Mouse (Mus musculus) erythroblast, embryonic 14.5 days (primary cell): ENCODE measurements at regions not wholly inside any gene's neighbourhood (a gene's known extent, or its start where the extent isn't known, plus 50 kb on each side); places are given as distances from the start of the nearest gene placed in this dataset.

Source experiments
- H3K27me3 ChIP-seq: 2 replicates; pipeline ENCODE4 v1.6.1; 2012; ENCODE audit warnings: inconsistent platforms; ENCODE audit not compliant: control insufficient read depth
- H3K36me3 ChIP-seq: 2 replicates; pipeline ENCODE4 v1.6.1; 2012; ENCODE audit warnings: mild to moderate bottlenecking, inconsistent platforms; ENCODE audit not compliant: control insufficient read depth
- H3K4me1 ChIP-seq: 2 replicates; pipeline ENCODE4 v1.6.1; 2012; ENCODE audit warnings: inconsistent platforms; ENCODE audit not compliant: control insufficient read depth
- H3K4me3 ChIP-seq: replicated peaks from 2 replicates; pipeline ENCODE3; 2012; ENCODE audit warnings: moderate library complexity, mild to moderate bottlenecking, inconsistent platforms
- H3K9me3 ChIP-seq: 2 replicates; pipeline ENCODE4 v1.6.1; 2012; ENCODE audit warnings: low read length, inconsistent platforms, mixed read lengths; ENCODE audit not compliant: control insufficient read depth
- GATA1 ChIP-seq: IDR thresholded peaks from 2 replicates; pipeline ENCODE4 v1.6.1; 2012; ENCODE audit warnings: low read length, inconsistent platforms, mixed read lengths
- TAL1 ChIP-seq: IDR thresholded peaks from 3 replicates; pipeline ENCODE4 v1.6.1; 2012; ENCODE audit warnings: low read length, inconsistent platforms, mixed read lengths

DNA sequence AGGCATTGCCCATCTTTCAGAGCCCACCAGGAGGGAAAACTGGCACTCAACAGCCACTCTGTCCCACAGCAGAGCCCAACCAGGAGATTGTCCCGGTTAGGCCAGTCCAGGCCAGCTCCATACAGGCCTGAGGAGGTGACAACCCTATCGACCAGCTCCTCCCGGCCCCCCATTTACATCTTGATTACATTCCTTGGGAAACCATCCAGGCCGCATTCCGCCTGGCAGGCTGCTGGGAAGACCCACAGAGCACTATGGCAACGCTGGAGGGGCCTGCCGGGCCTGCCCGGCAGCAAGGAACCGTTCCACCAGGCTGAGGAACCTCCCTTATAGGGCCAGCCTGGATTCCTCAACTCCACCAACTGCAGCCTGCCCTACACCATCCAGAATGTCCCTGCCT, 149.7 kb downstream of the Efnb1 start:
- Histone ChIP-seq H3K4me3 (no peak overlapping the region), H3K9me3 (no peaks in the 10 kb centered on the region), H3K27me3 (peaks cover 11% of the 10 kb centered on the region), H3K4me1 (no peaks in the 10 kb centered on the region), H3K36me3 (no peaks in the 10 kb centered on the region)
- TF ChIP-seq TAL1 (no peak), GATA1 (no peak)

GRCm38 (mm10) chrX:99280991-99281390, 145.1 kb downstream of the Efnb1 start:
- Histone ChIP-seq H3K9me3 (no peaks in the 10 kb centered on the region), H3K4me3 (no peak overlapping the region), H3K36me3 (no peaks in the 10 kb centered on the region), H3K4me1 (no peaks in the 10 kb centered on the region), H3K27me3 (peaks cover 16% of the 10 kb centered on the region)
- TF ChIP-seq GATA1 (no peak), TAL1 (no peak)

GRCm38 (mm10) chrX:99280543-99280942, 144.6 kb downstream of the Efnb1 start:
- Histone ChIP-seq H3K4me3 (no peak overlapping the region), H3K27me3 (peaks cover 12% of the 10 kb centered on the region), H3K36me3 (no peaks in the 10 kb centered on the region), H3K4me1 (no peaks in the 10 kb centered on the region), H3K9me3 (no peaks in the 10 kb centered on the region)
- TF ChIP-seq TAL1 (no peak), GATA1 (no peak)

- H3K4me3 ChIP-seq: no peak overlapping the region
- H3K9me3 ChIP-seq: no peaks in the 10 kb centered on the region
- peaks cover 8% of the 10 kb centered on the region for H3K27me3 ChIP-seq
- H3K36me3 ChIP-seq: no peaks in the 10 kb centered on the region
- TF ChIP-seq TAL1 (no peak), GATA1 (no peak)
- no peaks in the 10 kb centered on the region for H3K4me1 ChIP-seq
Measured at GRCm38 (mm10) chrX:99275536-99275935, 139.6 kb downstream of the Efnb1 start.

GRCm38 (mm10) chrX:99271908-99272307, 136.0 kb downstream of the Efnb1 start:
- peaks cover 3% of the 10 kb centered on the region for H3K27me3 ChIP-seq
- TF ChIP-seq TAL1 (no peak), GATA1 (no peak)
- H3K4me1 ChIP-seq: no peaks in the 10 kb centered on the region
- H3K9me3 ChIP-seq: no peaks in the 10 kb centered on the region; the same call in 1 of the 2 replicates
- H3K36me3 ChIP-seq: no peaks in the 10 kb centered on the region
- H3K4me3 ChIP-seq: no peak overlapping the region

DNA sequence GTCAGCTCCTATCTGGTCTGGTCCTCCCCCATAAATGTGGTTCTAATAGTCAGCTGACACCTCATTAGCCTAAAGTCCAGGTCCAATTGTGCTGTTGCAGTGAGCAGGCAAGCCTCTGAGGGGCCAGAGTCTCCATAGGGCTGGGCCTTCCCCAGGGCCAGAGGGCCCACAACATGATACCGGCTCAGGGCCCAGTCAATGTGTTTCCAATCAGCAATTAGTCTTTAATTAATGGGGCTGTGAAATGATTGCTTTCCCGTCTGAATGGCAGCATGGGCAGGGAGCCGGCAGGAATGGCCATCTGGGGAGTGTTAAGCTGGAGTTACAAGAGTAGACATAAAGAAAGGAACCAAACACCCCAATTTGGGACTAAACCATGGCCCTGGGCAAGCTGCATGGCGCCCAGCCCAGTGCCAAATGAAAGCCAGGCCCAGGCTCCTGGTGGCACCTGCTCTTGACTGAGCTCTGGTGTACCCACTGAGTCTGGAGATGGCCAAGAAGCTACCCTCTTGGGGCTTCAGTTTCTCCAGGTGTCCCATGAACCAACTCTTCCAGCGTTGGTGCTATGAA, 113.2 kb downstream of the Efnb1 start:
- Histone ChIP-seq H3K36me3 (no peaks in the 10 kb centered on the region), H3K4me1 (no peaks in the 10 kb centered on the region), H3K9me3 (no peaks in the 10 kb centered on the region), H3K27me3 (peaks cover 10% of the 10 kb centered on the region), H3K4me3 (no peak overlapping the region)
- TF ChIP-seq GATA1: no peak

DNA sequence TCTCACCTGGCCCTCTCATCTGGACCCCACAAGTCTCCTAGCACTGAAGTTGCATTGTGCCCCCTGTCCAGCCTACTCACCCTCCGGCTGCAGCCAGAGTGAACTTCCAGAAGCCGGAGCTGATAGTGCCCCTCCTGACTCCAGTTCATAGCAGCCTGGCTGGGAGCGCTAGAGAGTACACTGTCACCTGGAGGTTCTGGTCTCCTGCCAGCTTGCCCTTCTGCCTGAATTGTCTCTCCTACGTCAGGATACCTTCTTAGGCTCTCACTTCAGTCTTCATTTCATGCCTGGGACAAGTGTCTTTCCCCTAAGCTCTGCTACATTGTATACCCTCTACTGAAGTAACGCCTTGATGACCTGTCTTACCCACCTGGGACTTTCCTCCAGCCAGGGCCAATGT, 112.3 kb downstream of the Efnb1 start:
- H3K4me1 ChIP-seq: no peaks in the 10 kb centered on the region
- H3K4me3 ChIP-seq: no peak overlapping the region
- H3K9me3 ChIP-seq: no peaks in the 10 kb centered on the region
- peaks cover 14% of the 10 kb centered on the region for H3K27me3 ChIP-seq
- no peak for TF ChIP-seq TAL1
- no peak for TF ChIP-seq GATA1
- H3K36me3 ChIP-seq: no peaks in the 10 kb centered on the region

DNA sequence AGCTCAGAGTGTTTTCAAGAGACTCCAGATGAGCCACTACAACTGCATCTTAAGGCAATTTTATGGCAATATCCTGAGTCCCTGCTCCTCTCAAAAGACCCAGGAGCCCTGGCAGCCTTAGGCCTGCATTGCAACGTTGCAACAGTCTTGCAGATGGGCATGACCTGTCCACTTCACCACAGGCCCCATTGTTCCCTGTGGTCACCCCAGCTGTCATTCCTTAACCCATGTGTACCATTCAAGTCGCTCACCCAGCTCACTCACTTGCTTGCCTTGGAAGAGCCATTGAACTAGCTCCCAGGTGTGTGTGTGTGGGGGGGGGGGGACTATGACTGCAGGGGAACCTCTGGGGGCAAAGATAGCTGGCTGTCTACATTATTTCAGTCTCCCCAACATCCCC, 110.8 kb downstream of the Efnb1 start:
- H3K36me3 ChIP-seq: no peaks in the 10 kb centered on the region
- TF ChIP-seq TAL1: no peak
- TF ChIP-seq GATA1: no peak
- no peak overlapping the region for H3K4me3 ChIP-seq
- H3K27me3 ChIP-seq: peaks cover 15% of the 10 kb centered on the region
- H3K4me1 ChIP-seq: no peaks in the 10 kb centered on the region
- no peaks in the 10 kb centered on the region for H3K9me3 ChIP-seq

DNA sequence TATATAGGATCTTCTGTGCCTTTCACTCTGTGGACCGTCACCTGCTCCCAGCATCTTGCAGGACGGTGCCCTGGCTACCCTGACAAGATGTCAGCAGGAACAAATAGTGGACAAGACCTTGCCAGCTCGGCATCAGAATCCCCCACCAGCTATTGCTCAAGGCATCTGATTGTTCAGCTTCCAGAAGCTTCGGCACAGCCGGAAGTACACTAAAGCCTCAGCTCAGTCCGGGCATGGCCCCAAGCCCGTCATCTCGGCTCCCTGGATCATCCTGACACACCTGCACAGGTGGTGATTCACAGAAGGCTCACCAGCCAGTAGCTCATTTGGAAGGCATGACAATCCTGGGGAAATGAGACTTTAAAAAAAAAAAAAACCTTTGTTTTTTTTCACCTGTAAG, 110.1 kb downstream of the Efnb1 start:
- H3K4me3 ChIP-seq: no peak overlapping the region
- no peaks in the 10 kb centered on the region for H3K9me3 ChIP-seq
- H3K4me1 ChIP-seq: no peaks in the 10 kb centered on the region
- no peaks in the 10 kb centered on the region for H3K36me3 ChIP-seq
- H3K27me3 ChIP-seq: peaks cover 19% of the 10 kb centered on the region
- TF ChIP-seq GATA1 (no peak), TAL1 (no peak)

DNA sequence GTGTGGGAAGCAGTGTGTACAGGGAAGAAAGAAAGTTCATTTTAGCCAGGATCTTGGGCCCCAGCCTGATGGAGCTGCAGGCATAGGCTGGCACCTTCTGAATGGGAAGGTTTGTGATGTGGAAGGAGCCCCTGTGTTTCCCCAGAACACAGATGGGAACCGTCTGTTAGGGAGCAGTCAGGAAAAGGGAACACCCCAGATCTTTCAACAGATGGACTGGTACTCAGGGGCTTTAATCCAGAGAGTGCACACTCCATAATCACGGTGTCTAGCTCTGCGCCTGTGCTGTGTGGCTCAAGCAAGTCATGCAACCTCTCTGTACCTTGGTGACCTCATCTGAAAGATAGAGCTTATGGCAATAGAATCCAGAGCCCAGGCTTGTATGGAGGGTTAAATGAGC, 109.6 kb downstream of the Efnb1 start:
- H3K4me1 ChIP-seq: no peaks in the 10 kb centered on the region
- H3K36me3 ChIP-seq: no peaks in the 10 kb centered on the region
- no peak for TF ChIP-seq TAL1
- TF ChIP-seq GATA1: no peak
- no peaks in the 10 kb centered on the region for H3K9me3 ChIP-seq
- peaks cover 20% of the 10 kb centered on the region for H3K27me3 ChIP-seq
- no peak overlapping the region for H3K4me3 ChIP-seq
